Mouse (Mus musculus): Measurements from ENCODE around the gene Kmt2c. TPM values are rescaled to one million over a fixed set of nuclear protein-coding genes. Genes with fewer than 3 reads are reported as not detected.

The Kmt2c gene
- total RNA-seq, 2 experiments from 2014 or later = 68.4 to 74.1 TPM

GRCm38 (mm10) chr5:25313881-25314280 lies 184.7 kb downstream of the Kmt2c start:
- no peak overlapping the region for H3K4me3 ChIP-seq
- DNase-seq (ENCODE audit: extremely low spot score in 1 of 2, low spot score in 2 of 2) = no peak
- intact Hi-C loops (cut with DNase I) = no loop called here

GRCm38 (mm10) chr5:25310226-25310625 lies 188.4 kb downstream of the Kmt2c start:
- TF ChIP-seq CTCF (IDR thresholded peaks at IDR 0.05) = no peak

More at GRCm38 (mm10) chr5:25313881-25314280, 184.7 kb downstream of the Kmt2c start:
- TF ChIP-seq CTCF (IDR thresholded peaks at IDR 0.05) = no peak
- no peak overlapping the region for H3K27ac ChIP-seq

GRCm38 (mm10) chr5:25296830-25297229 lies 201.8 kb downstream of the Kmt2c start:
- no peak overlapping the region for H3K4me3 ChIP-seq
- DNase-seq (ENCODE audit: extremely low spot score in 1 of 2, low spot score in 2 of 2) = no peak
- intact Hi-C loops (cut with DNase I) = loop anchor here (10.0 kb wide), 1 partner anchor 212 kb away; no protein-coding TSS in a partner anchor
- no peak for TF ChIP-seq CTCF (IDR thresholded peaks at IDR 0.05)
- peak overlapping the region; percentile 6; the same call in 1 of the 2 replicates for H3K27ac ChIP-seq

More at GRCm38 (mm10) chr5:25310226-25310625, 188.4 kb downstream of the Kmt2c start:
- no peak for DNase-seq (ENCODE audit: extremely low spot score in 1 of 2, low spot score in 2 of 2)
- intact Hi-C loops (cut with DNase I) = no loop called here
- Histone ChIP-seq H3K27ac (no peak overlapping the region), H3K4me3 (no peak overlapping the region)

- TF ChIP-seq CTCF (IDR thresholded peaks at IDR 0.05) = no peak
- H3K27ac ChIP-seq = no peak overlapping the region
- DNase-seq (ENCODE audit: extremely low spot score in 1 of 2, low spot score in 2 of 2) = no peak
- intact Hi-C loops (cut with DNase I) = no loop called here
- H3K4me3 ChIP-seq = no peak overlapping the region
Measured at GRCm38 (mm10) chr5:25283988-25284387, 214.6 kb downstream of the Kmt2c start.

- intact Hi-C loops (cut with DNase I) = no loop called here
- no peak overlapping the region for H3K27ac ChIP-seq
- DNase-seq (ENCODE audit: extremely low spot score in 1 of 2, low spot score in 2 of 2) = no peak
- no peak overlapping the region for H3K4me3 ChIP-seq
- no peak for TF ChIP-seq CTCF (IDR thresholded peaks at IDR 0.05)
Measured at GRCm38 (mm10) chr5:25276365-25276764, 222.2 kb downstream of the Kmt2c start.

- intact Hi-C loops (cut with DNase I) = no loop called here
- no peak overlapping the region for H3K4me3 ChIP-seq
Measured at GRCm38 (mm10) chr5:25275629-25276028, 223.0 kb downstream of the Kmt2c start.

GRCm38 (mm10) chr5:25268258-25268888 lies 230.2 kb downstream of the Kmt2c start:
- intact Hi-C loops (cut with DNase I) = no loop called here
- H3K4me3 ChIP-seq = no peak overlapping the region
- TF ChIP-seq CTCF (IDR thresholded peaks at IDR 0.05) = no peak
- no peak overlapping the region for H3K27ac ChIP-seq
- no peak for DNase-seq (ENCODE audit: extremely low spot score in 1 of 2, low spot score in 2 of 2)

More at GRCm38 (mm10) chr5:25275629-25276028, 223.0 kb downstream of the Kmt2c start:
- DNase-seq (ENCODE audit: extremely low spot score in 1 of 2, low spot score in 2 of 2) = no peak
- TF ChIP-seq CTCF (IDR thresholded peaks at IDR 0.05) = no peak
- no peak overlapping the region for H3K27ac ChIP-seq

GRCm38 (mm10) chr5:25262266-25262665 lies 236.3 kb downstream of the Kmt2c start:
- no peak overlapping the region for H3K4me3 ChIP-seq
- intact Hi-C loops (cut with DNase I) = no loop called here
- no peak overlapping the region for H3K27ac ChIP-seq
- DNase-seq (ENCODE audit: extremely low spot score in 1 of 2, low spot score in 2 of 2) = no peak
- no peak for TF ChIP-seq CTCF (IDR thresholded peaks at IDR 0.05)

GRCm38 (mm10) chr5:25261452-25261851 lies 237.1 kb downstream of the Kmt2c start:
- intact Hi-C loops (cut with DNase I) = no loop called here
- no peak overlapping the region for H3K4me3 ChIP-seq
- DNase-seq (ENCODE audit: extremely low spot score in 1 of 2, low spot score in 2 of 2) = no peak
- H3K27ac ChIP-seq = no peak overlapping the region
- no peak for TF ChIP-seq CTCF (IDR thresholded peaks at IDR 0.05)

- intact Hi-C loops (cut with DNase I) = loop anchor here (1.0 kb wide), 1 partner anchor 171 kb away; no protein-coding TSS in a partner anchor
- DNase-seq (ENCODE audit: extremely low spot score in 1 of 2, low spot score in 2 of 2) = peak; percentile 28 to 48
Measured at GRCm38 (mm10) chr5:25256686-25257085, 241.9 kb downstream of the Kmt2c start.

GRCm38 (mm10) chr5:25254491-25254890 lies 244.1 kb downstream of the Kmt2c start:
- H3K4me3 ChIP-seq = no peak overlapping the region
- intact Hi-C loops (cut with DNase I) = no loop called here

More at GRCm38 (mm10) chr5:25256686-25257085, 241.9 kb downstream of the Kmt2c start:
- TF ChIP-seq CTCF (IDR thresholded peaks at IDR 0.05) = no peak
- Histone ChIP-seq H3K27ac (peak overlapping the region; percentile 64), H3K4me3 (no peak overlapping the region)

GRCm38 (mm10) chr5:25252825-25253544 lies 245.6 kb downstream of the Kmt2c start:
- no peak overlapping the region for H3K4me3 ChIP-seq
- no peak for TF ChIP-seq CTCF (IDR thresholded peaks at IDR 0.05)
- DNase-seq (ENCODE audit: extremely low spot score in 1 of 2, low spot score in 2 of 2) = no peak
- intact Hi-C loops (cut with DNase I) = no loop called here
- H3K27ac ChIP-seq = no peak overlapping the region

More at GRCm38 (mm10) chr5:25254491-25254890, 244.1 kb downstream of the Kmt2c start:
- H3K27ac ChIP-seq = no peak overlapping the region
- DNase-seq (ENCODE audit: extremely low spot score in 1 of 2, low spot score in 2 of 2) = no peak
- TF ChIP-seq CTCF (IDR thresholded peaks at IDR 0.05) = no peak
